Mouse (Mus musculus) CH12.LX (cell line): ENCODE results near the gene Rmdn2.

ENCODE experiments used
- CTCF ChIP-seq, 2 experiments: IDR thresholded peaks in 1 of 2; conservative IDR thresholded peaks in 1 of 2; 2 replicates each; pipeline ENCODE4 v1.5.1; 2011 to 2012; ENCODE audit warnings: low read depth in 2 of 2, low read length in 2 of 2, improper control_type of control experiment in 1 of 2, inconsistent platforms in 1 of 2, mild to moderate bottlenecking in 1 of 2, moderate library complexity in 1 of 2
- E2F4 ChIP-seq: IDR thresholded peaks from 2 replicates; pipeline ENCODE4 v1.6.1; 2011; ENCODE audit warnings: low read depth, low read length, improper control_type of control experiment; ENCODE audit not compliant: insufficient replicate concordance
- ELF1 ChIP-seq: IDR thresholded peaks from 2 replicates; pipeline ENCODE4 v1.6.1; 2014; ENCODE audit warnings: low read depth, mild to moderate bottlenecking, inconsistent platforms, low read length, improper control_type of control experiment
- ETS1 ChIP-seq: conservative IDR thresholded peaks from 2 replicates; pipeline ENCODE4 v1.6.1; 2012; ENCODE audit warnings: low read depth, mild to moderate bottlenecking, inconsistent platforms, low read length, improper control_type of control experiment, moderate library complexity
- MAFK ChIP-seq: IDR thresholded peaks from 2 replicates; pipeline ENCODE4 v1.6.1; 2011; ENCODE audit warnings: low read length, improper control_type of control experiment; ENCODE audit not compliant: insufficient replicate concordance
- MAZ ChIP-seq: IDR thresholded peaks from 2 replicates; pipeline ENCODE4 v1.6.1; 2012; ENCODE audit warnings: low read depth, mild to moderate bottlenecking, inconsistent platforms, low read length, improper control_type of control experiment, moderate library complexity
- MYC ChIP-seq: IDR thresholded peaks from 2 replicates; pipeline ENCODE4 v1.6.1; 2011; ENCODE audit warnings: low read depth, mild to moderate bottlenecking, improper control_type of control experiment, low read length
- PAX5 ChIP-seq: IDR thresholded peaks from 2 replicates; pipeline ENCODE4 v1.6.1; 2012; ENCODE audit warnings: low read length, inconsistent platforms, mixed read lengths
- POLR2A ChIP-seq: IDR thresholded peaks from 2 replicates; pipeline ENCODE4 v1.6.1; 2011; ENCODE audit warnings: low read depth, mild to moderate bottlenecking, improper control_type of control experiment, low read length
- POLR2AphosphoS2 ChIP-seq: IDR thresholded peaks from 2 replicates; pipeline ENCODE4 v1.6.1; 2011; ENCODE audit warnings: low read depth, low read length, improper control_type of control experiment
- RAD21 ChIP-seq: IDR thresholded peaks from 2 replicates; pipeline ENCODE4 v1.6.1; 2011; ENCODE audit warnings: low read depth, mild to moderate bottlenecking, low read length, improper control_type of control experiment, moderate library complexity
- SMC3 ChIP-seq: IDR thresholded peaks from 2 replicates; pipeline ENCODE4 v1.6.1; 2011; ENCODE audit warnings: low read depth, low read length, improper control_type of control experiment
- TCF12 ChIP-seq: IDR thresholded peaks from 2 replicates; pipeline ENCODE4 v1.6.1; 2014; ENCODE audit warnings: low read depth, mild to moderate bottlenecking, inconsistent platforms, low read length, improper control_type of control experiment
- UBTF ChIP-seq: IDR thresholded peaks from 2 replicates; pipeline ENCODE4 v1.6.1; 2012; ENCODE audit warnings: low read depth, mild to moderate bottlenecking, inconsistent platforms, low read length, improper control_type of control experiment, moderate library complexity

DNA sequence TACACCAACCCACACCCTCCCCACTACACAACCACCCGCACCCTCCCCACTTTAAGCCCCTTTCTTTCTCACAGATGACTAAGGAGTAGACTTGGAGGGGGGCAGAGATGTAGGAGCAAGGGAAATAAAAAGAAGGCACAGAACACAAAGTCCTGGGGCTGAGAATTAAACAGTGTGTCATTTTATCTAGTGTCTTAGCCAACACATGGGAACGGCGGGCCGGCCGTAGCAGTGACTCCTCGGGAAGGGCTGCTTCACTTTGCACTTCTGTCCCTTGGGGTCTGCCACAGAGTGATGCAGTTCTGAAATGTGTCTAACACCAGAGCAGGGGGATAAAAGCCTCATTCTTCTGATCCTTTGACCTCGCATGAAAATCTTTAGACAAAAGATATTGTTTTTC is 109.0 kb downstream of the Rmdn2 start:
- TF ChIP-seq PAX5 (no peak), E2F4 (no peak), POLR2A (no peak), CTCF (conservative IDR thresholded peaks at IDR 0.05 in 1 of 2, IDR thresholded peaks at IDR 0.05 in 1 of 2; ENCODE audit: low read depth in 2 of 2, low read length in 2 of 2) (no peak), MYC (no peak), UBTF (no peak), MAZ (no peak), RAD21 (no peak), MAFK (no peak), ELF1 (no peak), ETS1 (no peak), SMC3 (no peak), POLR2AphosphoS2 (no peak), TCF12 (no peak)
